Mouse (Mus musculus) kidney, adult 11 months (tissue): ENCODE data around the gene Pald1.

Source experiments
- DNase-seq: peaks from one replicate; pipeline ENCODE4 v3.0.0; 2022

Pald1 gene

DNA sequence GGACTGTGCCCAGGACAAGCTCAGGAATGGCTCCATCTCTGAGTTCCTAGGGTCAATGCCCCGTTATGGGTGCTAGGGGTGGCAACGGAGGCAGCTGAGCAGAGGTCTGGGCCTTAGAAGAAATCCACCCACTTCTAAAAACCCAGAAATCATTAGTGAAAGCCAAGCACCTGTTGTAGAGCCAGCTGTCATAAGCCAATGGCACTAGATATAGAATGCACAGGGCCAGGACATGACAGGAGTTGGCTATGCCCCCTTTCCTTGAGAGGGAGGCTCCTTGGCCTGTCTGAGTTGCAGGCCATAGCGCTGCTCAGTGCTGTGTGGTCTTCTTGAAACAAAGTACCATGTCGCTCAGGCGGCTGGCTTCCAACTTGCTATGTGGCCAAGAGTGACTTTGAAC, 17.1 kb upstream of the Pald1 start:
- DNase-seq: no peak

- DNase-seq: peak; percentile 50
These were observed 15.9 kb upstream of the Pald1 start for GRCm38 (mm10) chr10:61399156-61399734.

- no peak for DNase-seq
These were observed 14.8 kb upstream of the Pald1 start for GRCm38 (mm10) chr10:61398125-61398524.

- DNase-seq: no peak
These were observed 11.3 kb upstream of the Pald1 start for GRCm38 (mm10) chr10:61394476-61395136.

DNA sequence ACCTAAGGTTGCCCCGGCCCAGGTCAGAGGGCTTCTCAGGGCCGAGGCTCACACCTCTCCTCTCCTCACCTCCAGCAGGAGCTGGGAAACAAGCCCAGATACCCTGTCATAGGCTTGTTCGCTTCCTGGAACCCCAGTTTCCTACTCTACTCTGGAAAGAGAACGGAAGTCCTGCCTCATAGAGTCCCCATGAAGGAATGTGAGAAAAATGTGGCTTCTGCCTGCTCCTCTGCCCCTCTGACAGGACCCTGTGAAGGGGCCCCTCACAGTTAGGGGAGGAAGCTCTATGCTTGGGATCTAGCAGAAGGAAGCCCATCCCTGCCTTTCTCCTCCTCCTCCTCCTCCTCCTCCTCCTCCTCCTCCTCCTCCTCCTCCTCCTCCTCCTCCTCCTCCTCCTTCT, 9.3 kb upstream of the Pald1 start:
- DNase-seq: no peak

DNA sequence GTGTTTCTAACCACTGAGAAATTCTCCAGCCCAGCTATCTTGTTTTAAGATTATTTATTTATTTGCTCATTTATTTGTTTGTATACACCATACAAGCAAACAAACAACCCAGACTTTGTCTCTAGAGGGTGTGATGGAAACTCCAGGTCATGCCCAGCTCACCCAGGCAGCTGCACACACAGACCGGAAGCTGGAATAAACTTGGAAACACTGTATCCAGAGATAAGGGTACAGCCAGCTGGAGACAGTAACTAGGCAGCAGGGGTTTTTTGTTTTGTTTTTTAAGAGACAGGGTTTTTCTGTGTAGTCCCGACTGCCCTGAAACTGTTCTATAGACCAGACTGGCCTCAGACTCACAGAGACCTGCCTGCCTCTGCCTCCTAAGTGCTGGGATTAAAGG, 6.8 kb upstream of the Pald1 start:
- no peak for DNase-seq

- DNase-seq: no peak
These were observed 5.7 kb upstream of the Pald1 start for GRCm38 (mm10) chr10:61389020-61389419.

DNA sequence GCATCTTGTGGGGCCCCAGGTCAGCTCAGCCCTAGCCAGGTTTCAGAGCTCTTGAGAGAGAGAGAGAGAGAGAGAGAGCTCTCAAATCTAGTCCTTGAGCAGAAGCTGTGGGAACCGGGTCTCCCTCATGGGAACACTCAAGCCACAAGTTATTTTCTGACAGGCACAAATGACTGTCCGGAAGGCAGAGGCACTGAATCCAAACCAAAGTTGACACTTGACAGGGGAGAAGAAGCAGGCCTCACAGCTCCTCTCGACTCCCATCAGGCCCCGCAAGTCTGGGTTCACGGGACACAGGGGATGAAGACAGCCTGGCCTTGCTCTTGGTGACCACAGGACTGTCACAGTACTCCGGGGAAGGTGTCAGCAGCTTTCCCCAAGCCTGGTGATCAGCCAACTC, 3.0 kb upstream of the Pald1 start:
- DNase-seq: no peak

- DNase-seq: no peak
These were observed 1.8 kb upstream of the Pald1 start for GRCm38 (mm10) chr10:61385174-61385573.

GRCm38 (mm10) chr10:61383715-61384047, 351 bp upstream of the Pald1 start:
- no peak for DNase-seq

GRCm38 (mm10) chr10:61382281-61382731, 1.0 kb downstream of the Pald1 start:
- no peak for DNase-seq

DNA sequence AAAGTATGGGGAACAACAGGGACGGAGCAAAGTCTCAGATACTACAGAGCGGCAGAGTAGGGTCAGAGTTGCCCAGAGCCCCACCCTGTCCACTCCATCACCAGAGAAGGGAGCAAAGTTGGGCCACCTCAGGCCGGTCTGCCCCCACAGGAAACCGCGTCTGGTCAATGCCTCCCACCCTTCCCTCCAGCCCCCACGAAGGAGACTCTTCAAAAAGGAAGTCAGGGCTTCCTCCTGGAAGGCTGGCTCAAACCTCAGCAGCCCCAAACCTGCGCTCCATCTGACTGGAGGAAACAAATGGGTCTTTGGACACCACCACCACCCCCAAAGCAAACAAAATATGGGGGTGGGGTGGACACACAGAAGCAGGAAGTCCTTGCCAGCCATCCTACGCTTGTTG, 1.5 kb downstream of the Pald1 start:
- no peak for DNase-seq

- no peak for DNase-seq
These were observed 3.1 kb downstream of the Pald1 start for GRCm38 (mm10) chr10:61380186-61380585.

DNA sequence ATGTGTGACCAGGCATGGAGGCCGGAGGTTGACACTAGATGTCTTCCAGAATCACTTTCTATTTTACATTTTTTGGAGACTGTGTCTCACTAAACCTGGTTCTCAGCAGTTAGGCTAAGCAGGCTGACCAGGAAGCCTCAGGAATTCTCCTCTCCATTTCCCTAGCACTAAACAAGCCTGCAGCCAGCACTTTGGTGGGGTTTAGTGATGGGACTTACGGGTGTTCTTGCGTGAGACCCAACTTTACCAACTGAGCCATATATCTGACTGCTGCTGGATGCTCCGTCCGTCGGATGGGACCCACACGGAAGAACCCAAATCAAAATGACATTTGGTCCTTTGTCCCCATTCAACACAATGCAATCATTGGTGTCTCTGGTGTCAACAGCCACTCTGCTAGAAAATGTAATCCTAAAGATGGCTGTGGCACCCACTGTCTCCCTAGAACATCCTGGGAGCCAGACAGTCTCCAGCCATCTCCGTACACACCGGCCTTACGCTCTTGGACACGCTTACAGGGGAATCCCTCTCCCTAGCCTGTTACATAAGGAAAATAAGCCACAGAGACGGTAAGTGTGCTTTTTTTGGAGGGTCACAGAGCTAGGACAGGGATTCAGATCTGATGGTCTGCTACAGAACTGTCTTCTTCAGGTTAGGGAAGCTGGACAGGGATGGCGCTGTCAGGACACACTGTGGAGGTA, 3.8 kb downstream of the Pald1 start:
- DNase-seq: no peak

DNA sequence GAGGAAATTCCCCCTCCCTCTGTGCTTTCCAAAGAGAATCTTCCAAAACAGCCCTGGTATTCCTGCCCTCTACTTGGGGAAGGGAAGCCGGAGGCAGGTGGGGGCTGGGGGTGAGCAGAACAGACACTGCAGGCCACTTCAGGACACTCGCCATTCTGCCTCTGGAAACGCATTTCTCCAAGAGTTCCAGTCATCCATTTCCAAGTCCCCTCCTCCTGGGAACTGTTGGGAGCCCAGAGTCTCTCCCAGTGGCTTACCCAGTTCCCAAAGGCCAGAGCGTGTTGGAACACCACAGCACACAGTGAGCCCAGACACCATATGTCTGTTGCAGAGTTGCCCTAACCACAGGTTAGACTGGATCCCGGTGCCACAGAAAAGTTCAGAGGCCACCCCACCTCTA, 4.6 kb downstream of the Pald1 start:
- no peak for DNase-seq

DNA sequence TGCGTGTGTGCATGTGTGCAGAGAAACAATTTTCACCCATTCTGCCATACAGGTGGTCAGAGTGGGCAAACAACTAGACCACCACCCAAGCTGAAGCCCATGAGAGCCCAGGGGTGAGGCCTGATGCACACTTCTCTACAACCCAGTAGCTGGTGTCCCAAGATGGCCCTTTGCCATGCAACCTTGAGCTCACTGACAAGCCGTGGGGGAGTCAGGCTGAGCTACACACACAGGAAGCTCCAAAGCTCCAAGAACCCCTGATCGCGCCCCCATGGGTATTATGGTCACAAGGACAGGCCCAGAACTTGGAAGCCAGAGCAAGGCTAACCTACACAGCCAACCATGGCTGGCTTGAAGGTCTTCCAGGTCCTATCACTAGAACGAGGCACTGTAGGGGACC, 5.3 kb downstream of the Pald1 start:
- no peak for DNase-seq

DNA sequence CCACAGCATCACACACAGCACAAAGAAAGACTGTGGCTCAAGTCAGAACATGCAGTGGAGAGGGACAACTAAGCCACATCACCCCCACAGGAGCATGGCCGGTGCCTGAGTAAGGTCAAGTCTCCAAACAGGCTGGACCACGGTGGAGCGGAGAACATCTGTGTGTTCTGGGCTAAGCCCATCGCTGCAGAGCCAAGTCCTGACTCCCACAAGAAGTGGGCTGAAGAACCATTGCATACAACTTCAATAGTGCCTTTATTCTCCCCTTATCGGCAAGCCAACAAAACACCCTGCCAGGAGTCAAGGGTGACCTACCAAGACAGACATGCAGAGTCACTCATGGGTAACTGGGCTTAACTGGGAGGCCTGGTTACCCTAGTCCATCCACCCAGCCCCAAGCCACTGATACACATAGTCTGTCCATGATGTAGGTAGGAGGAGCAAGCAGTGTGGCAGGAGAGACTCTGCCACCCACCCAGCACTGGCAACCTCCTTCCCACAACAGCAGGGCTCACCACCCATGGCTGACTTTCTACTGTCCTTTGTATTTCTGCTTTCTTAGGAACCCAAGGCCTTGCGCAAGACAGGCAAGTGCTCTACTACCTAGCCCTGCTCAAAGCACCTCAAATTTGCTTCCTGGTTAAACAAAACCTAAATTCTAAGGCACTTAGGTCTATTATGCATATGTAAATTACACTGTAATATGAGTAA, 8.4 kb downstream of the Pald1 start:
- DNase-seq: no peak

GRCm38 (mm10) chr10:61374076-61374475, 9.3 kb downstream of the Pald1 start:
- DNase-seq: no peak

DNA sequence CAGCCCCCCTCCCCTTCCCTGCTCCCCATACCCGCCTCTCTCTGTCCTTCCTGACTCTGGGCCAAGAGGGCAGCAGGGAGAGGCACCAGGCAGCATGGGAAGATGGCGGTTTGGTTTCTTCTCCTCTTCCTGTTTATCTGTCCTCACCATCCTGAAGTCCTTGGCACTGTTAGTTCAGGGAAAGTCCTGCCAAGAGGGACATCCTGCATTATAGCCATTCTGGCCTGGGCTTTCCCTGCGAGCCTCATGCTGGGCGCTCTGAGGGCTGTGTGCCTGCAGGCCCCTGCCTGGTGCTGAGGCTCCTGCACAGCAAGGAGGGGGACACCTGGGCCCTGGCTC, 10.8 kb downstream of the Pald1 start:
- no peak for DNase-seq

GRCm38 (mm10) chr10:61371884-61372584, 11.3 kb downstream of the Pald1 start:
- DNase-seq: no peak

- DNase-seq: peak; percentile 67
These were observed 12.9 kb downstream of the Pald1 start for GRCm38 (mm10) chr10:61370273-61370979.

- no peak for DNase-seq
These were observed 13.6 kb downstream of the Pald1 start for GRCm38 (mm10) chr10:61369755-61370154.

GRCm38 (mm10) chr10:61365902-61366301, 17.4 kb downstream of the Pald1 start:
- peak; percentile 53 for DNase-seq
